Mouse (Mus musculus) E14TG2a.4 (cell line): ENCODE data around the gene Aldh1l1.

Source experiments
- CTCF ChIP-seq: conservative IDR thresholded peaks from 2 replicates; pipeline ENCODE4 v1.5.1; 2014; ENCODE audit warnings: low read length
- NANOG ChIP-seq: IDR thresholded peaks from 2 replicates; pipeline ENCODE4 v1.6.1; 2014; ENCODE audit warnings: borderline replicate concordance, low read length, mixed read lengths
- POU5F1 ChIP-seq: IDR thresholded peaks from 2 replicates; pipeline ENCODE4 v1.6.1; 2014; ENCODE audit warnings: low read length, borderline replicate concordance

DNA sequence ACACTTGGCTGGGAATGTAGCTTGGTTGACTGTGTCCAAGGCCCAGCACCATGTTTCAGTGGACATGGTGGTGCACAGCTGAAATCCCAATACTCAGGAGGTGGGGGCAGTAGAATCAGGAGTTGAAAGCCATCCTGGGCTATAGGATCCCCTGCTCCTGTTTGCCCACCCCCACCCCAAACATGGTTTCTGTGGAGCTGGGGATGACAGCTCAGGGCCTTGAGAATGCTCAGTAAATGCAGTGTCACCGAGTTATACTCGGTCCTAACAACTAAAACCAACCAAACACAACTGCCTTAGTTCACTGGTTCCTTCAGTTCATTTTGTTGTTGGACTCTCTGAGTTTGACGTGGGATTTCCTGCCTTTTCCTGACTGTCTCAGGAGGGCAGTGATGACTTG, 156.8 kb downstream of the Aldh1l1 start:
- TF ChIP-seq CTCF (no peak), NANOG (no peak), POU5F1 (no peak)
